Mouse (Mus musculus): ENCODE data around the gene Dpp8.

DNA sequence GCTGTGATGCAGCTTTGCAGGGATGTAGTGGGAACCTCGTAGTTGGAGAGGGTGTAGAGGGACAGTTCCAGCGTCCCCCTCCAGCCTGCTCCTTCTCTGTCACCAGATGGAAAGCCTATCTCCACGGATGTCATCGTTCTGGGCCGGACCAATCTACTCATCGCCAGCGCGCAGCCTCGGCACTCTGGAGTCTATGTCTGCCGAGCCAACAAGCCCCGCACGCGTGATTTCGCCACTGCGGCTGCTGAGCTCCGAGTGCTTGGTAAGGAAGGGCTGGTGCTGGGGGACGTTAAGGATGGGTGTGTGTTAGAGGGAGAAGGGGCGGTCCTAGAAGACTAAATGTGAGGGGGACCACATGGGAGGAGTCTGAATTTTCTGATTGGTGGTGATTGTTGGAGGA lies 90.3 kb downstream of the Dpp8 start:
- TF ChIP-seq NRF1 (IDR thresholded peaks at IDR 0.05; ENCODE audit: insufficient read depth, low read depth, low read length, poor library complexity, severe bottlenecking) (no peak), KAT2A (conservative IDR thresholded peaks at IDR 0.05; ENCODE audit: low read depth, low read length) (no peak), JUND (IDR thresholded peaks at IDR 0.05; ENCODE audit: low read depth, low read length) (no peak), CTCF (IDR thresholded peaks at IDR 0.05 in 2 of 3, conservative IDR thresholded peaks at IDR 0.05 in 1 of 3; ENCODE audit: control insufficient read depth in 1 of 3, insufficient read depth in 1 of 3, low read depth in 2 of 3, low read length in 3 of 3, poor library complexity in 1 of 3, severe bottlenecking in 1 of 3) (no peak)

All from MEL (cell line).